Mouse (Mus musculus) kidney, postnatal 0 days (tissue): ENCODE measurements around the gene Izumo1r. TPM values are rescaled to one million over a fixed set of nuclear protein-coding genes. Genes with fewer than 3 reads are reported as not detected.

Experiments
- ATAC-seq: fragments of 200-750 bp; cut with Nextera tagmentation; replicated peaks from 2 replicates; pipeline ENCODE4 v1.8.0; 2017; ENCODE audit warnings: low read depth, moderate number of reproducible peaks, moderate TSS enrichment, moderate library complexity; ENCODE audit not compliant: low FRiP score
- DNase-seq: peaks from one replicate; pipeline ENCODE4 v3.0.0-alpha.2; 2016; ENCODE audit warnings: low spot score
- H3K27ac ChIP-seq: fragments of 300-500 bp; sonication (generic); 2 replicates; pipeline ENCODE4 v1.5.1; 2014; ENCODE audit warnings: mild to moderate bottlenecking
- H3K27me3 ChIP-seq: fragments of 300-500 bp; sonication (generic); 2 replicates; pipeline ENCODE4 v1.6.1; 2014; ENCODE audit warnings: low read length, mixed read lengths; ENCODE audit not compliant: insufficient read depth
- H3K36me3 ChIP-seq: fragments of 300-500 bp; sonication (generic); 2 replicates; pipeline ENCODE4 v1.6.1; 2014; ENCODE audit warnings: low read length, mixed read lengths; ENCODE audit not compliant: insufficient read depth
- H3K4me1 ChIP-seq: fragments of 300-500 bp; sonication (generic); replicated peaks from 2 replicates; pipeline ENCODE4 v1.6.1; 2014; ENCODE audit warnings: antibody characterized with exemption, low read length, mixed read lengths; ENCODE audit not compliant: insufficient read depth
- H3K4me2 ChIP-seq: fragments of 300-500 bp; sonication (generic); 2 replicates; pipeline ENCODE4 v1.6.1; 2014; ENCODE audit warnings: mild to moderate bottlenecking, low read length, moderate library complexity, mixed read lengths
- H3K4me3 ChIP-seq: fragments of 300-500 bp; sonication (generic); replicated peaks from 2 replicates; pipeline ENCODE4 v1.5.1; 2014; ENCODE audit warnings: low read depth, low read length
- H3K9ac ChIP-seq: fragments of 300-500 bp; sonication (generic); 2 replicates; pipeline ENCODE4 v1.6.1; 2014; ENCODE audit warnings: low read depth, low read length
- H3K9me3 ChIP-seq: fragments of 300-500 bp; sonication (generic); replicated peaks from 2 replicates; pipeline ENCODE4 v1.6.1; 2016; ENCODE audit warnings: low read length, inconsistent platforms, mixed read lengths
- CTCF ChIP-seq: IDR thresholded peaks from 2 replicates; pipeline ENCODE4 v1.5.1; 2016; ENCODE audit warnings: antibody characterized with exemption, low read depth, mild to moderate bottlenecking, moderate library complexity
- WGBS: fragments of 180-500 bp; shearing (Covaris S2); extraction: QIAGEN DNeasy Blood & Tissue Kit; methylation state at CpG from one replicate; pipeline ENCODE4 v1.1.7; 2014; 5-methylcytosine and 5-hydroxymethylcytosine counted together
- polyA plus RNA-seq: library from polyadenylated mRNA; unstranded; fragments of >200 nt; fragmentation: Nextera tagmentation; extraction: Ambion mirVana; gene quantifications from 2 replicates; pipeline ENCODE4 v1.2.1, GENCODE M21; 2015

The Izumo1r gene
- polyA plus RNA-seq, 1 experiment from 2014 or later, result 0.20 TPM

DNA sequence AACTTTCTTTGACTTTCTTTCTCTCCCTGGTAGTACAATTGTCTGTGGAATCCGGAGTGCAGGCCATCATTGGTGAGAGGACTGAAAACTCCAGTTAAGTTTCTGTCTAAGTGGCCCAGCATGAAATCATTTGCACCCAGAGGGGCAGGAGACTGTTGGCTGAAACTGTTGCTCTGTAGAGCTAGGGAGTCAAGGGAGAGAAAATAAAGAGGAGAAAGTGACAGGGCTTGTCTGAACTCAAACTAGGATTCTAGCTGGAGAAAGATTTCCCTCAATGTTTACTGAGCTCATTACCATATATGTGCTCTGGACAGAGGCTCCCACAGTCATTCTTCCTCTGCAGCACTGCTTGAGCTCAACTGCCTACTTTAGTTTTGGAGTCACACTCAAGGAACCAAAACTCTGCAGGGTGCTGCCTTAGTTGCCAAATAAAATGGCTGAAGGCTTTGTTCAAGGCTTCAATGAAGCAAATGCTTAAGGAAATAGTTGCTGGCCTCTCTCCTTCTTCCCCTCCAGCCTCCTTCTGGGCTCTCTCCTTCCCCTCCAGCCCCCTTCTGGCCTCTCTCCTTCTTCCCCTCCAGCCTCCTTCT lies 18.3 kb upstream of the Izumo1r start:
- H3K27ac ChIP-seq, result no peak overlapping the region
- H3K4me2 ChIP-seq, result no peak overlapping the region
- ATAC-seq, result no peak
- no peaks in the 10 kb centered on the region for H3K27me3 ChIP-seq
- 43% methylated on average over 1 of the region's 1 CpGs for WGBS
- H3K9ac ChIP-seq, result no peak overlapping the region
- H3K4me3 ChIP-seq, result no peak overlapping the region
- H3K36me3 ChIP-seq, result no peaks in the 10 kb centered on the region
- H3K4me1 ChIP-seq, result peaks cover 3% of the 10 kb centered on the region; the same call in 1 of the 2 replicates
- DNase-seq, result no peak
- no peak for TF ChIP-seq CTCF
- no peaks in the 10 kb centered on the region for H3K9me3 ChIP-seq

DNA sequence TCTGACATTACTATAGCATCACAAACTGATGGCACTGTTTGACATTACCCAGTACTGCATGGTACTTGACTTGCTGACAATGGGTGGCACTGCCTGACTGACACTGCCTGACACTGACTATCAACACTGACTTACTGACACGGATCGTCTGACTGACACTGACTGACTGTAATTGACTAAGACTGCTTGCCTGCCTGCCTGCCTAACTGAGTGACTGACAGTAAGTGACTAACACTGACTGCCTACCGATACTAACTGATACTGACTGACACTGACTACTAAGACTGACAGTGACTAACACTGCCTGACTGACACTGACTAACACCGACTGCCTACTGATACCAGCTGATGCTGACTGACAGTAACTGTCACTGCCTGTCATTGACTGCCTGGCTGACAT lies 17.5 kb upstream of the Izumo1r start:
- Histone ChIP-seq H3K4me2 (no peak overlapping the region), H3K27ac (no peak overlapping the region), H3K9ac (no peak overlapping the region), H3K27me3 (no peaks in the 10 kb centered on the region), H3K36me3 (no peaks in the 10 kb centered on the region), H3K4me1 (peaks cover 3% of the 10 kb centered on the region; the same call in 1 of the 2 replicates), H3K4me3 (no peak overlapping the region), H3K9me3 (no peaks in the 10 kb centered on the region)
- ATAC-seq, result no peak
- TF ChIP-seq CTCF, result no peak
- WGBS, result 77% methylated on average over 4 of the region's 4 CpGs
- DNase-seq, result no peak

DNA sequence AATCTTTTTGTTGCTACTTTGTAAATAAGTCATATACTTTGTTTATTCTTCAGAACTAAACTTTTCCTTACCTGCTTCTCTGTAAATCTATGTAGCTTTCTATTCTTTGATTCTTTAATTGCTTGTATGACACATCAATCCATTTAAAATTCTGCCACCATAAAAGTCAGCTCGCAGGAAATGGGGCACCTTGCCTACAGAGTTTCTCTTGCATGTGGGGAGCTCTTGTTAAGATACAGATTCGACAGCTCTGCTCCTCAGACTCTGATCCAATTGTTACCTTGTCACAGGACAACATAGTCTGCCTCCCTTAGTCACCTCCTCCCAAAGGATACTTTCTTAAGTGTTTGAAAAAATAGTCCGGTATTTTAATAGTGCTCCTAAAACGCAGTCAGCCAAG lies 16.9 kb upstream of the Izumo1r start:
- no peak for DNase-seq
- ATAC-seq, result no peak
- no peak overlapping the region for H3K27ac ChIP-seq
- 66% methylated on average over 4 of the region's 4 CpGs for WGBS
- no peak overlapping the region for H3K4me2 ChIP-seq
- no peak for TF ChIP-seq CTCF
- H3K9me3 ChIP-seq, result no peaks in the 10 kb centered on the region
- peaks cover 3% of the 10 kb centered on the region; the same call in 1 of the 2 replicates for H3K4me1 ChIP-seq
- H3K36me3 ChIP-seq, result no peaks in the 10 kb centered on the region
- no peaks in the 10 kb centered on the region for H3K27me3 ChIP-seq
- no peak overlapping the region for H3K9ac ChIP-seq
- no peak overlapping the region for H3K4me3 ChIP-seq

DNA sequence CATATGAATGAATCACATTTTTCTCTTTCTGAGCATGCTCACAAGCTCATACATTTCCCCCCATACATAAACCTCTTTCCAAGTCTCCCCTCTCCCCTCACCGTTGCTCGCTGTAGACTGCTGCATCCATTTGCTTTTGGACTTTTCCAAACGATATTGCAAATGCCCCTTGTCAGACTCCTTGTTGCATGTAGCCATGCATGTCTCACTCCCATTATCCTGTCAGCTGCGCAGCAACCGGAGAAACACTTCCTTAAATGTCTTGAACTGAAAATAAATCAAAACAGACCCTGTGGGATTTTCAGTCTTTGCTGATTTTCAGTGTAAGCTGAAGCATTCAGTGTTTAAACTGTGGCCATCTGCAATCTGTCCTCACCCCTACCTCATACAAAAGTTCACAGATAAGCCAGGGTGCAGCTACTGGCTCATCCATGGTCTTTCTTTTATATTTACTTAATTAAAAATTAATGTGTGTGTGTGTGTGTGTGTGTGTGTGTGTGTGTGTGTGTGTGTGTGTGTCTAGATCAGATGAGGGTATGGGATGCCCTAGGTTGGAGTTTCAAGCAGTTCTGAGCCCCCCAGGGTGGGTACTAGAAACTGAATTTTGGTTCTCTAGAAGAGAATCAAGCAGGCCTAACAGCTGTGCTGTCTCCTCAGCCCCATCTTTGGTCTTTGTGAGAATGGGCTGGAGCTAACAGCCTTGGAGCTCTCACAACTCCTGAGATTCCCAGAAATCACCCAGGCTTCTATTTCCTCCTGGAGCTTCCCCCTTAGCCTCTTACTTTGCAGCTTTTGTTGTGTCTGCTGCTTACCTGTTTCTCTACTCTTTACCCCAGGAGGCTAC lies 15.3 kb upstream of the Izumo1r start:
- TF ChIP-seq CTCF, result no peak
- H3K27ac ChIP-seq, result 0 out of 2 replicates have a peak overlapping the region, but pooled peaks have one; percentile 10
- no peak overlapping the region for H3K9ac ChIP-seq
- no peak overlapping the region for H3K4me3 ChIP-seq
- no peaks in the 10 kb centered on the region for H3K9me3 ChIP-seq
- no peaks in the 10 kb centered on the region for H3K27me3 ChIP-seq
- peaks cover 3% of the 10 kb centered on the region; the same call in 1 of the 2 replicates for H3K4me1 ChIP-seq
- WGBS, result 8% methylated on average over 5 of the region's 5 CpGs
- H3K4me2 ChIP-seq, result no peak overlapping the region
- DNase-seq, result peak; percentile 62
- ATAC-seq, result no peak
- no peaks in the 10 kb centered on the region for H3K36me3 ChIP-seq

DNA sequence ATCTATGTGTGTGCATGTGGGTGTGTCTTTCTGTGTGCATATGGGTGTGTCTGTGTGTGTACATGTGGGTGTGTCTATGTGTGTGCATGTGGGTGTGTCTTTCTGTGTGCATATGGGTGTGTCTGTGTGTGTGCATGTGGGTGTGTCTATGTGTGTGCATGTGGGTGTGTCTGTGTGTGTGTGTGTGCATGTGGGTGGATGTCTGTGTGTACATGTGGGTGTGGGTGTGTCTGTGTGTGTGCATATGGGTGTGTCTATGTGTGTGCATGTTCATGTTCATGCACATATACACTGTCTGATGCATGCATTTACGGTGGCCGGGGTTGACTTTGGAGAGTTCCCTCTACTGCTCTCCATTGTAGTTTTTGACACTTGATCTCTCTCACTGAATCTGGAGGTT lies 13.9 kb upstream of the Izumo1r start:
- H3K4me2 ChIP-seq, result no peak overlapping the region
- no peak for DNase-seq
- no peaks in the 10 kb centered on the region for H3K9me3 ChIP-seq
- no peaks in the 10 kb centered on the region for H3K36me3 ChIP-seq
- H3K27me3 ChIP-seq, result no peaks in the 10 kb centered on the region
- no peak for TF ChIP-seq CTCF
- H3K9ac ChIP-seq, result no peak overlapping the region
- no peak overlapping the region for H3K27ac ChIP-seq
- 64% methylated on average over 2 of the region's 2 CpGs for WGBS
- H3K4me3 ChIP-seq, result no peak overlapping the region
- peaks cover 3% of the 10 kb centered on the region; the same call in 1 of the 2 replicates for H3K4me1 ChIP-seq
- no peak for ATAC-seq

DNA sequence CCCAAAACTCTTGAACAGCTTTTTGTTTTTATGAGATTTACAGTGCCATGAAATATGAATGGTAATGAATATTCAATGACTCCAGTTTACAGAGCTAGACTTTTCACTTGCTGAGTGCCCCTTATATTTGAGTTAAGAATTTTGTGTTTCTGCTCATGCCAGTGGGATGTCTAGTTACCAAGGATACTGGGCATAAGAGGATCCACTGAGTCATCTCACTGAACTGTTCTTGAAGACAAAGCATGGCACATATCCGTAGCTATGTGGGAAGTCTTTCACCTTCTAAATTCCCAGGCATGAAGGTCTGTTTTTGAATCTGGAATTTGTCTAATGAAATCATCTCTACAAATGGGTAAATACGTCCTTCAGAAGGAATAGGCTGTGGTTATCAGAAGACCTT lies 8.3 kb upstream of the Izumo1r start:
- Histone ChIP-seq H3K4me2 (no peak overlapping the region), H3K4me1 (no peaks in the 10 kb centered on the region), H3K9me3 (no peaks in the 10 kb centered on the region), H3K4me3 (no peak overlapping the region), H3K27ac (no peak overlapping the region), H3K36me3 (no peaks in the 10 kb centered on the region), H3K9ac (no peak overlapping the region), H3K27me3 (no peaks in the 10 kb centered on the region)
- no peak for TF ChIP-seq CTCF
- 80% methylated on average over 2 of the region's 2 CpGs for WGBS
- no peak for DNase-seq
- ATAC-seq, result no peak
